Mouse (Mus musculus) C2C12 (cell line): Measurements from ENCODE around the gene Hist1h2ai. TPM values are rescaled to one million over a fixed set of nuclear protein-coding genes. Genes with fewer than 3 reads are reported as not detected.
"Not testable (repeated sequence)": the region's sequence is repeated elsewhere in the genome, so short reads cannot be mapped to it uniquely, and the experiment has no call there.

Source experiments
- H3K27me3 ChIP-seq: one replicate; pipeline ENCODE4 v1.6.1; 2011; ENCODE audit not compliant: control insufficient read depth, insufficient read depth, insufficient read length
- H3K36me3 ChIP-seq: one replicate; pipeline ENCODE4 v1.6.1; 2011; ENCODE audit not compliant: control insufficient read depth, insufficient read depth
- H3K4me3 ChIP-seq: one replicate; pipeline ENCODE4 v1.5.1; 2011; ENCODE audit warnings: mild to moderate bottlenecking, control low read depth; ENCODE audit not compliant: poor library complexity, insufficient read depth, severe bottlenecking
- H3K79me2 ChIP-seq: one replicate; pipeline ENCODE4 v1.6.1; 2011; ENCODE audit not compliant: control insufficient read depth, insufficient read depth
- H3K79me3 ChIP-seq: one replicate; pipeline ENCODE4 v1.6.1; 2011; ENCODE audit warnings: low read depth, control low read depth
- H3ac ChIP-seq: one replicate; pipeline ENCODE3; 2011; ENCODE audit warnings: low read depth; ENCODE audit not compliant: control insufficient read depth, insufficient read length
- CEBPB ChIP-seq: IDR thresholded peaks from one replicate; pipeline ENCODE4 v1.6.1; 2011; ENCODE audit warnings: low read depth, mild to moderate bottlenecking, control low read depth, moderate library complexity
- CTCF ChIP-seq: IDR thresholded peaks from one replicate; pipeline ENCODE4 v1.5.1; 2011; ENCODE audit not compliant: control insufficient read depth, insufficient read depth, insufficient read length
- FOSL1 ChIP-seq: IDR thresholded peaks from one replicate; pipeline ENCODE4 v1.8.0; 2011; ENCODE audit warnings: mild to moderate bottlenecking, low read length; ENCODE audit not compliant: poor library complexity, insufficient read depth, severe bottlenecking
- MAX ChIP-seq: IDR thresholded peaks from one replicate; pipeline ENCODE4 v1.6.1; 2011; ENCODE audit warnings: mild to moderate bottlenecking, control low read depth
- MYOD1 ChIP-seq: IDR thresholded peaks from one replicate; pipeline ENCODE4 v1.6.1; 2011; ENCODE audit warnings: low read depth; ENCODE audit not compliant: control insufficient read depth, insufficient read length
- MYOG ChIP-seq: IDR thresholded peaks from one replicate; pipeline ENCODE4 v1.6.1; 2011; ENCODE audit not compliant: control insufficient read depth, insufficient read length; ENCODE audit errors: extremely low read depth
- USF1 ChIP-seq: IDR thresholded peaks from one replicate; pipeline ENCODE4 v1.6.1; 2011; ENCODE audit warnings: low read depth, mild to moderate bottlenecking, control low read depth, moderate library complexity
- long read RNA-seq, 2 experiments: library from polyadenylated mRNA; unstranded; transcript quantifications; one replicate each; pipeline ENCODE4 v2.0.0; 2019 to 2020
- polyA plus RNA-seq: library from polyadenylated mRNA; unstranded; fragments of >200 nt; fragmentation: generic; extraction: Trizol; gene quantifications from one replicate; pipeline ENCODE4 v1.2.1, GENCODE M21; 2012; ENCODE audit warnings: missing spikeins

Gene Hist1h2ai
- polyA plus RNA-seq, result 15.6 TPM
- long read RNA-seq, experiment 1, partial matches to known transcripts, result 0 of 2 reads
- long read RNA-seq, experiment 1, other reads (novel, unspliced or antisense), result 0 of 2 reads
- long read RNA-seq, experiment 2, result 0 reads

DNA sequence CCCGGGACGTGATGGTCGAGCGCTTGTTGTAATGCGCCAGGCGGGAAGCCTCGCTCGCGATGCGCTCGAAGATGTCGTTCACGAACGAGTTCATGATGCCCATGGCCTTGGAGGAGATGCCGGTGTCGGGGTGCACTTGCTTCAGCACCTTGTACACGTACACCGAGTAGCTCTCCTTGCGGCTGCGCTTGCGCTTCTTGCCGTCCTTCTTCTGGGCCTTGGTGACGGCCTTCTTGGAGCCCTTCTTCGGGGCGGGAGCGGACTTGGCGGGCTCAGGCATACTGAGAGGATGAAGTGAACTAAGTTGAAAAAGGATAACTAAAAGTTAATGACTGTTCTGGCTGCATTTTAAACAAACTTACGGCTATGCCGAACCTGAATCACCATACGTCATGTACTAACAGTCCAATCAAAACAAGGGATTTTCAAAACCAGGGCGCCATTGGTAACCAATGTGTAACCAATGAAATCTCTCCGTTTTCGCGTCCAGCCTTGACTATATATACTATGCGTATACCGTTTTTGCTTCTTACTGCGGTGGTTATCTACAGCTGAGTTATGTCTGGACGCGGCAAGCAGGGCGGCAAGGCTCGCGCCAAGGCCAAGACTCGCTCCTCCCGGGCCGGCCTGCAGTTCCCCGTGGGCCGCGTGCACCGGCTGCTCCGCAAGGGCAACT, at the start of gene Hist1h2ai, which contains the start of gene Hist1h2bl:
Hist1h2ai (plus strand) TSS at position 559 of the 676 bp plus-strand sequence.
Hist1h2bl (minus strand) TSS at position 280 of the 676 bp plus-strand sequence.
- not testable (repeated sequence) for H3K36me3 ChIP-seq, H3K79me3 ChIP-seq, H3K79me2 ChIP-seq, H3K27me3 ChIP-seq
- Histone ChIP-seq H3ac (peak within 1 kb of the TSS; percentile 53), H3K4me3 (peak within 1 kb of the TSS; percentile 32)

DNA sequence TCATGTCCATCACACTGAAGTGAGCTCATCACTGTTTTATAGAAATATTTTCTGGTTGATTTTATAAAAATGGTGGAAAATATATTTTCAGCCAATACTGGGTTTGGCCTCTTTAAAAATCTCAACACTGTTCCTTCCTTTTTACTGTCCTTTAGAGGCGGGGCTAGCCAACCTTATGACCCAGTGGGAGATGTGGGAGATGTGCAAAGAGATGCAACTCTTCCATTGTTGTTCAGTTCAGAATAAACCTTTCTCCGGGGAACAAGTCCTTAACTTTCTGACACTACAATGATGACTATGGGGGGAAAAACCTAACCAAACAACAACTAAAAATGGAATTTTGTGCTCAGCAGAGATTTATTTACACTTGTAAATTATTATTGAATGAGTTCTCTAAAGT, 38.9 kb upstream of the Hist1h2ai start, which contains the start of gene Olfr1360:
Olfr1360 (minus strand) TSS at position 101 of the 400 bp plus-strand sequence.
- no peak for TF ChIP-seq MYOD1
- no peak for TF ChIP-seq USF1
- TF ChIP-seq CTCF, result no peak
- no peak for TF ChIP-seq CEBPB
- TF ChIP-seq MAX, result no peak
- TF ChIP-seq MYOG, result no peak
- TF ChIP-seq FOSL1, result no peak
- H3K79me2 ChIP-seq, result no peaks in the 10 kb centered on the region
- H3K79me3 ChIP-seq, result no peaks in the 10 kb centered on the region
- no peaks in the 10 kb centered on the region for H3K27me3 ChIP-seq
- no peaks in the 10 kb centered on the region for H3K36me3 ChIP-seq
- no peak within 1 kb of the TSS for H3K4me3 ChIP-seq
- H3ac ChIP-seq, result no peak within 1 kb of the TSS

DNA sequence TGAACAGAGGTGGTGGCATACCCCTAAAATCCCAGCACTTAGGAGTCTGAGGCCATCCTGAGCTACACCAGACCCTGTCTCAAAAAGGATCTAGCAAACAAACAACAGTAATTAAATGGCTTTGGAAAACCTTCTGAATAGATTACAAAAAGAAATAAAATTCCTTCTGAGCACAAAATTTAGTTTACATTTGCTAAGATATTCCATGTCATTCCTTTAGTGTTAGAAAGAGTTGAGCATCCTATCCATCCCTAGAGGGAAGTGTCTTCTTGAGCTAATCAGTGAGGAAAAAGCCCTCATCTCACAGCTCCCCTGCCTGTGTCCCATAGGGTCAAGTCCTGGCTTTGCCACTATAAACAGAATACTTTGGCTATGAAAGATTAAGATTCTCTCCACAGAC, 18.4 kb upstream of the Hist1h2ai start, which contains the start of gene Olfr1359:
Olfr1359 (plus strand) TSS at position 301 of the 400 bp plus-strand sequence.
- H3K36me3 ChIP-seq, result no peaks in the 10 kb centered on the region
- no peaks in the 10 kb centered on the region for H3K79me3 ChIP-seq
- TF ChIP-seq CEBPB (no peak), FOSL1 (no peak), MYOD1 (no peak), MYOG (no peak), CTCF (no peak), USF1 (no peak), MAX (no peak)
- no peak within 1 kb of the TSS for H3ac ChIP-seq
- no peaks in the 10 kb centered on the region for H3K27me3 ChIP-seq
- H3K4me3 ChIP-seq, result no peak within 1 kb of the TSS
- no peaks in the 10 kb centered on the region for H3K79me2 ChIP-seq

DNA sequence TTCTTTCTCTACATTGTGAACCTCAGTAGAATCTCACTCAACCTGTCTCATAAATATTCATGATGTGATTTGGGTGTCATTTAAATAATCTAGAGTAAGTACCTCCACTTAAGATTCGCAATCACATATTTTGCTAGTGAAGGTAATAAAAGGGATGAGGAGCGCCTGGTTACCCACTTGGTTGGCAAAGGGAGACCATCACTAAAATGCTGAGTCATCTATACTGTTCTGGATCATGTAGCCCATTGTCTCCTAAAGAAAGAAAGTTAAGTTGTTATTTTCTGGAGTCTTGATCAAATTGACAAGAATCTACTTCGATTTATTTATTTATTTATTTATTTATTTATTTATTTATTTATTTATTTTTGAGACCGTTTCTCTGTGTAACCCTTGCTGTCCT, 9.6 kb upstream of the Hist1h2ai start:
- no peak for TF ChIP-seq MAX
- no peak for TF ChIP-seq MYOD1
- no peak for TF ChIP-seq CTCF
- no peak for TF ChIP-seq CEBPB
- no peak for TF ChIP-seq FOSL1
- no peak for TF ChIP-seq USF1
- no peak for TF ChIP-seq MYOG
- H3K36me3 ChIP-seq, result no peaks in the 10 kb centered on the region
- no peaks in the 10 kb centered on the region for H3K79me2 ChIP-seq
- no peaks in the 10 kb centered on the region for H3K27me3 ChIP-seq
- H3K4me3 ChIP-seq, result no peak overlapping the region
- H3K79me3 ChIP-seq, result no peaks in the 10 kb centered on the region
- no peak overlapping the region for H3ac ChIP-seq

DNA sequence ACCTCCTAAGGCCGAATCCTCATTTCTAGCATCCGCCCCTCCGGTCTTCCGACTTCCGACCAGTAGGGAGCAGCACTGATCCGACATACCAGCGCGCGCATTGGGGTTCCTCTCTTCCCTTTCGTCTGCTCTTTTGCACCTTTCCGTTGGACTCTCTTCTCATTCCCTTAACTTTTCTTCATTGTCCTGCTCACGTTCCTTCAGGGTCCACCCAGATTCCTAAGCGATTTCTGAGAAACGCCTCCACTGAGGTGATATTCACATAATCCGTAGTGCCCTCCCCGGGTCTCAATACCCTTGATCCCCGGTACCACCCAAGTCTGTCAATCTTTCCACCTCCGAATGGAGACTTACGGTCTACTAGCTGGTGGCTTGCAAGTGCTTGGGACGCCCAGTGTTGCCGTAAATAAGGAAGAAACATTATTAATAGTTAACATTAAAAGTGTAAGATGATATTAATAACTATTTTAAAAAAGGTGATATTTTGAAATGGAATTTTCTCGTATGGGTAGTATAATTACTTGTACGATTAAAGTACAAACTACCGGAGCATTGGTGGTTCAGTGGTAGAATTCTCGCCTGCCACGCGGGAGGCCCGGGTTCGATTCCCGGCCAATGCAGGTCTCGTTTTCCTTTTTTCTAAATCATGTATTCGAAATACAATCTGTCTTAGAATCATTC, 6.1 kb upstream of the Hist1h2ai start:
- no peaks in the 10 kb centered on the region for H3K36me3 ChIP-seq
- peak overlapping the region; percentile 68 for H3ac ChIP-seq
- no peaks in the 10 kb centered on the region for H3K79me3 ChIP-seq
- peak overlapping the region; percentile 34 for H3K4me3 ChIP-seq
- TF ChIP-seq FOSL1 (no peak), CTCF (peak; percentile 60)
- no peaks in the 10 kb centered on the region for H3K27me3 ChIP-seq
- no peaks in the 10 kb centered on the region for H3K79me2 ChIP-seq
